Mouse (Mus musculus): Measurements from ENCODE around the gene Hacd1. TPM values are rescaled to one million over a fixed set of nuclear protein-coding genes. Genes with fewer than 3 reads are reported as not detected.

Gene Hacd1
- polyA plus RNA-seq, 1 experiment from 2014 or later = 5.1 TPM

DNA sequence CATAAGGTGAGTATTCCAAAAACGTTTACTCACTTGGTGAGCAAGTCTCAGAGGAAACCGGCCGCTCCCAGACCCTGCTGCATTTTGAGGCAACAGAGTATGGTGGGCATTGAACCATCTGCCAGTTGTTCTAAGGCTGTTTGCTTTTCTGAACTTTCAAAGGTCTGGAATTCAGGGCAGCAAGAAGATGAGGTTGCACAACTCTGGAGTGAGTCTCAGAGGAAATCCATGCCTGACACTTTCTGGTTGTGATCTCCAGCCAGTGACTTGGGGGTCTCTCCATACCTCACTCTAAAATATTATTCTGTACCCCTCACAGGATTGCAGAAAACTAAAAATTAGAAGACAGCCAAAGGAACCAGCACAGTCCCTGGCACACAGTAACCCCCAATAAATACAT, 1.8 kb downstream of the Hacd1 start:
- H3K36me3 ChIP-seq (ENCODE audit: inconsistent target) = no peaks in the 10 kb centered on the region
- 83% methylated on average over 3 of the region's 3 CpGs for WGBS (ENCODE audit: missing documents)
- H3K27ac ChIP-seq = no peak overlapping the region
- no peak overlapping the region for H3K4me3 ChIP-seq (ENCODE audit: inconsistent target)
- no peaks in the 10 kb centered on the region for H3K79me2 ChIP-seq (ENCODE audit: inconsistent target)

DNA sequence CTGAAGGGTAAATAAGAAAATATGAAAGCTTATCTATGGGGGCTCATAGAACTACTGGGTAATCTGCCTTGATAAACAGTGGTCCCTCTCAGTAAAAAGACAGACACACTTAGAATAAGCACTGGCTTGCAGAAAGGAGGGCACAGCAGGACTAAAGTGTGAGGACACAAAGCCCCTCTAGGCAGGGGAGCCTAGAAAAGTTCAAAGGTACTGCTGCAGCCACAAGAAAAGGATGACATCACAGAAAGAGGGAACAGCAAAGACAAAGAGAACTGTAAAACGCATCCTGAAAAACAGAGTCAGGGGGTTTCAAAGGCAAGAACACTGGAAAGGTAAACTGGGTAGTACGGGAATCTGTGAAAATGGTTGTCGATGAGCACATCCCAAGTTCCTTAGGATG, 2.3 kb downstream of the Hacd1 start:
- WGBS (ENCODE audit: missing documents) = 77% methylated on average over 3 of the region's 3 CpGs
- Histone ChIP-seq H3K27ac (no peak overlapping the region), H3K79me2 (ENCODE audit: inconsistent target) (no peaks in the 10 kb centered on the region), H3K4me3 (ENCODE audit: inconsistent target) (no peak overlapping the region), H3K36me3 (ENCODE audit: inconsistent target) (no peaks in the 10 kb centered on the region)

- no peaks in the 10 kb centered on the region for H3K79me2 ChIP-seq (ENCODE audit: inconsistent target)
- no peak overlapping the region for H3K27ac ChIP-seq
- no peak overlapping the region for H3K4me3 ChIP-seq (ENCODE audit: inconsistent target)
- WGBS (ENCODE audit: missing documents) = 89% methylated on average over 5 of the region's 5 CpGs
- H3K36me3 ChIP-seq (ENCODE audit: inconsistent target) = no peaks in the 10 kb centered on the region
Measured at GRCm38 (mm10) chr2:14048808-14049207, 7.1 kb downstream of the Hacd1 start.

DNA sequence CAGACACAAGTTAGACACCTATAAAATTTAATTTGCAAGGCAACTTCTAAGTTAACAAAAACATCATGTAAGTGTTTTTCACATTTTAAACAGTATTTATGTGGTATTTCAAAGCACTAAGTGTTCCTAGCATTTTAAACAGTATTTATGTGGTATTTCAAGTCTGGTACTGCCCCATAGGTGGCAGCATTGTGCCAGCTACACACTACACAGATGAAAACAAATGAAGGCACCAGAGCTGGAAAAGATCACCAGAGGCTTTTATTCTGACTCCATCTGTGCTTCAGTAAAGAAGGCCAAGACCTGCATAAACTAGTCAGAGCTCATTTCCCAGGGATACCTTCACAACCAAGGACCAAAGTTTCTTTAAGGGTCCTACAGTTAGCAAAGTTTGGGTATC, 7.6 kb downstream of the Hacd1 start:
- Histone ChIP-seq H3K4me3 (ENCODE audit: inconsistent target) (no peak overlapping the region), H3K79me2 (ENCODE audit: inconsistent target) (no peaks in the 10 kb centered on the region), H3K27ac (no peak overlapping the region), H3K36me3 (ENCODE audit: inconsistent target) (no peaks in the 10 kb centered on the region)

DNA sequence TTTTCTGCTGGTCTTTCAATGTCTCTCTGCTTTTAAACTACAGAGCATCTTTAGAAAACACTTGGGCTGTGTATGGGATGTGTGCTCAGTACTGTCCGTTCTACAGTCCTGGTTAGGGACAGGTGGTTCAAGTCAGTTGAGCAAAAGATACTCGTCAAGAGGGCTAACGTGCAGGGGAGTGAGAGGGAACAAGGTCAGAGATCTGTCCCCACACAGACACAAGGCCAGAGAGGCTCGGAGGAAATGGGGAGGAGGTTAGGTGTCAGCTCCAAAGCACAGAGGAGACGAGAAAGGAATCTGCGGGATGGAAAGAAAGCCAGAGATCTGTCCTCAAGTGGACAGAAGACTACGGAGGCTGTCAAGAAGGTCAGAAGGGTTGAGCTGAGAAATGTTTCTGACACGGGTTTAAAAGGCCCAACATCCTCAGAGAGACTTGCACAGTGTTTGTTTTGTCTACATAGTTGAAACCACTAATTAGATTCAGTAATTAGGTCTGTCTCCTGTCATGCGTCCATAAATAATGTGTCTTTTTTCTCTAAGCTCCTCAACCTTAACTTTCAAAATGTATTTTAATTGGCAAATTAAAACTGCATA, 12.3 kb downstream of the Hacd1 start:
- no peak overlapping the region for H3K4me3 ChIP-seq (ENCODE audit: inconsistent target)
- WGBS (ENCODE audit: missing documents) = 92% methylated on average over 9 of the region's 9 CpGs
- H3K36me3 ChIP-seq (ENCODE audit: inconsistent target) = no peaks in the 10 kb centered on the region
- no peak overlapping the region for H3K27ac ChIP-seq
- H3K79me2 ChIP-seq (ENCODE audit: inconsistent target) = no peaks in the 10 kb centered on the region

DNA sequence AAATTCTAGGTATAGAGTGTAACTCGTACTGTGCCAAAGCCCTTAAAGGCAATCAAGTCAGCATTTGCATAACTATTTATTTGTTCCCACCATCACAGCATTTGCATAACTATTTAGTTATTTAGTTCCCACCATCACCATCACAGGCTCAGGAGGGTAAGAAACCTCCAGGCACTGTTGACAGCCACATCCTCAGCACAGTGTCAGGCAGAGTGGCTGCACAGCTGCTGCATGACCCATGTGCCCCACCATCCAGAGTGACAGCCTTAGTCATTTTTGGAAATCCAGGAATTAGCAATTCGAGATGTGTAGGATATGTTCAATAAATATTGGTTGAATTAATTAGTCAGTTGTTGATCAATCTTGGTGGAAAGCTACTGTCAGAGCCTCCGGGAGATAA, 12.9 kb downstream of the Hacd1 start:
- no peak overlapping the region for H3K27ac ChIP-seq
- no peak overlapping the region for H3K4me3 ChIP-seq (ENCODE audit: inconsistent target)
- H3K36me3 ChIP-seq (ENCODE audit: inconsistent target) = no peaks in the 10 kb centered on the region
- 96% methylated on average over 3 of the region's 3 CpGs for WGBS (ENCODE audit: missing documents)
- H3K79me2 ChIP-seq (ENCODE audit: inconsistent target) = no peaks in the 10 kb centered on the region

DNA sequence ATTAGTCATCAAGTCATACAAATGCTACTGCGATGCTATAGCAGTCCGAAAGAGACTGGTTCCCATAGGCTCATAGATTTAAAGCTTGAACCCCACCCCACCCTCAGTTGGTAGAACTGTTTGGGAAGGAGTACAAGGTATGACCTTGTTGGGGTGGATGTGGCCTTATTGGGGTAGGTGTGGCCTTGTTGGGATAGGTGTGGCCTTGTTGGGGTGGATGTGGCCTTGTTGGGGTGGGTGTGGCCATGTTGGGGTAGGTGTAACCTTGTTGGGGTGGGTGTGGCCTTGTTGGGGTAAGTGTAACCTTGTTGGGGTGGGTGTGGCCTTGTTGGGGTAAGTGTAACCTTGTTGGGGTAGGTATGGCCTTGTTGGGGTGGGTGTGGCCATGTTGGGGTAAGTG, 14.7 kb downstream of the Hacd1 start:
- Histone ChIP-seq H3K4me3 (ENCODE audit: inconsistent target) (no peak overlapping the region), H3K27ac (no peak overlapping the region), H3K79me2 (ENCODE audit: inconsistent target) (no peaks in the 10 kb centered on the region), H3K36me3 (ENCODE audit: inconsistent target) (no peaks in the 10 kb centered on the region)
- WGBS (ENCODE audit: missing documents) = 91% methylated on average over 2 of the region's 2 CpGs

GRCm38 (mm10) chr2:14019228-14019627, 36.7 kb downstream of the Hacd1 start:
- Histone ChIP-seq H3K27ac (no peak overlapping the region), H3K79me2 (ENCODE audit: inconsistent target) (no peaks in the 10 kb centered on the region), H3K36me3 (ENCODE audit: inconsistent target) (no peaks in the 10 kb centered on the region), H3K4me3 (ENCODE audit: inconsistent target) (no peak overlapping the region)
- WGBS (ENCODE audit: missing documents) = 100% methylated on average over 1 of the region's 1 CpGs

GRCm38 (mm10) chr2:14005121-14005520, 50.8 kb downstream of the Hacd1 start:
- no peaks in the 10 kb centered on the region for H3K36me3 ChIP-seq (ENCODE audit: inconsistent target)
- H3K79me2 ChIP-seq (ENCODE audit: inconsistent target) = no peaks in the 10 kb centered on the region
- no peak overlapping the region for H3K4me3 ChIP-seq (ENCODE audit: inconsistent target)
- H3K27ac ChIP-seq = no peak overlapping the region
- WGBS (ENCODE audit: missing documents) = 100% methylated on average over 1 of the region's 1 CpGs

GRCm38 (mm10) chr2:13960136-13960535, 95.8 kb downstream of the Hacd1 start:
- no peak overlapping the region for H3K27ac ChIP-seq
- WGBS (ENCODE audit: missing documents) = 100% methylated on average over 1 of the region's 1 CpGs
- H3K79me2 ChIP-seq (ENCODE audit: inconsistent target) = no peaks in the 10 kb centered on the region
- no peak overlapping the region for H3K4me3 ChIP-seq (ENCODE audit: inconsistent target)
- H3K36me3 ChIP-seq (ENCODE audit: inconsistent target) = no peaks in the 10 kb centered on the region

- no peak overlapping the region for H3K27ac ChIP-seq
- 67% methylated on average over 2 of the region's 2 CpGs for WGBS (ENCODE audit: missing documents)
- H3K36me3 ChIP-seq (ENCODE audit: inconsistent target) = no peaks in the 10 kb centered on the region
- H3K79me2 ChIP-seq (ENCODE audit: inconsistent target) = no peaks in the 10 kb centered on the region
- no peak overlapping the region for H3K4me3 ChIP-seq (ENCODE audit: inconsistent target)
Measured at GRCm38 (mm10) chr2:13956463-13956862, 99.5 kb downstream of the Hacd1 start.

GRCm38 (mm10) chr2:13938118-13938517, 117.8 kb downstream of the Hacd1 start:
- H3K36me3 ChIP-seq (ENCODE audit: inconsistent target) = no peaks in the 10 kb centered on the region
- 28% methylated on average over 2 of the region's 2 CpGs for WGBS (ENCODE audit: missing documents)
- no peak overlapping the region for H3K4me3 ChIP-seq (ENCODE audit: inconsistent target)
- no peak overlapping the region for H3K27ac ChIP-seq
- no peaks in the 10 kb centered on the region for H3K79me2 ChIP-seq (ENCODE audit: inconsistent target)

DNA sequence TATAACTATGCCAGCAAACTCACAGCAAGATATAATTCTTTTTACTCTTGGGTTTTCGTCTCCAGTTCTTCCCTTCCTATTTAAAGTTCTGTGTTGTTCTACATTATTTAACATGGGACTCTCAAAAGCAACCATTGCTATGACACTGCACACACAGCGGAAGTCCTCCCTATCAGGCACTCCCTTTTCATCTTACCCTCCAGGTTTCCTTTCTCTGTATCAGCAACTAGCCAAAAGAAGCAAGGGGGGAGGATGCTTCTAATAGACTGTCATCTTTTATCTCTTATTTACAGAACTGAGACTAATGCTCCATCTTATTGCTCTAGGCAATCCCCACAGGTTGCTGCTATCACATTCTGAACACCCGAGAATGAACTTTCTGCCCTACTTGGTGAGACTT, 120.6 kb downstream of the Hacd1 start:
- no peak overlapping the region for H3K27ac ChIP-seq
- H3K4me3 ChIP-seq (ENCODE audit: inconsistent target) = no peak overlapping the region
- WGBS (ENCODE audit: missing documents) = 90% methylated on average over 3 of the region's 3 CpGs
- H3K36me3 ChIP-seq (ENCODE audit: inconsistent target) = no peaks in the 10 kb centered on the region
- no peaks in the 10 kb centered on the region for H3K79me2 ChIP-seq (ENCODE audit: inconsistent target)

DNA sequence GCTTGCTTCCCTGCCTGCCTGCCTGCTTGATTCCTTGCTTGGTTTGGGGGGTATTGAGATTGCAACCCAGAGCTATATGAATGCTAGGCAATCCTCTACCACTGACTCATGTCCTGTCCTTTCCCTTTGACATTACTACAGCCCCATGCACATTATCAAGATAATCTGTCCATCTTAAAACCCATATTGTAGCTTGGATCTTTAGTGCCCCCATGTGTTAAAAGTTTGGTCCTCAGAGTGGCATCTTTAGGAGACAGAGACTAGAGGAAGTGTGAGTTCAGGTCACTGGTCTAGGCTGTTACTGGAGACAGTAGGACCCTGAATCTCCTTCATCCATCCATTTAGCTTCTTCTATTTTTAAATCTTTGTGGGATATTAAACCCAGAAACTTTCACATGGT, 123.7 kb downstream of the Hacd1 start:
- H3K27ac ChIP-seq = no peak overlapping the region
- no peak overlapping the region for H3K4me3 ChIP-seq (ENCODE audit: inconsistent target)
- no peaks in the 10 kb centered on the region for H3K79me2 ChIP-seq (ENCODE audit: inconsistent target)
- no peaks in the 10 kb centered on the region for H3K36me3 ChIP-seq (ENCODE audit: inconsistent target)

DNA sequence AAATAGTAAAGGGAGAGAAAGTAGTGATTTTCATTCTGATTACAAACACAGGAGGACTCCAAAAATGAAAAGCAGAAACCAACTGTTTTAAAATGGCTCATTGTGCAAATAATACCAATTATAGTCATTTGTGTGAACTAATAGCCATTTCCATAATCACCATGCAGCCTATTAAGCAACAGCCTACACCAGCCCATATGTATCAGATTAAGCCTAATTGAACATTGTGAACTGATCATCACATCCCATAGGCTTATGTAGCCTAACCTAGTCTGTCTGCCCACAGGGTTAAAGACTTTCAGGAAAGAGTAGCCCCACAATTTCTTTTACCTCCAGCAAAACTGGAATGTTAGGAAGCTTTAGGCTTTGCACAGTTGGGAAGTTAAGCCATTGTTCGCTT, 125.2 kb downstream of the Hacd1 start:
- 75% methylated on average over 1 of the region's 1 CpGs for WGBS (ENCODE audit: missing documents)
- Histone ChIP-seq H3K4me3 (ENCODE audit: inconsistent target) (no peak overlapping the region), H3K27ac (no peak overlapping the region), H3K79me2 (ENCODE audit: inconsistent target) (no peaks in the 10 kb centered on the region), H3K36me3 (ENCODE audit: inconsistent target) (no peaks in the 10 kb centered on the region)

DNA sequence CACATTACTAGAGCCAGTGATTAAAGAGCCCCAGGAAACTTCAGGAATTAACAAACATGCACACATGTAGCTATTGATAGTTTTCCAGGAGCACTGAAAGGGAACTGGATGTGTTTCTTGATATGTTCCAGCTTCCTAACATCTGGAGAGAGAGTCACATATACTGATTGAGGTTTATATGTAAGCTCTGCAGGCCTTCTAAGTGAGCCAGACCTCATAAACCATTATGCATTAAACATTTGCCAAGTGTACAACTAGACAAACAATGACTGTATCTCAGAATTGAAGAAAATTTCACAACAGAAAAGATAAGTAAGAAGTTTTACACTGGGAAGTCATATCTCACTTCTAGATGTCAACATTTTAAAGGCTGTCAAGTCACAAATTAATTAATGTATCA, 167.4 kb downstream of the Hacd1 start:
- no peaks in the 10 kb centered on the region for H3K36me3 ChIP-seq (ENCODE audit: inconsistent target)
- H3K79me2 ChIP-seq (ENCODE audit: inconsistent target) = no peaks in the 10 kb centered on the region
- no peak overlapping the region for H3K4me3 ChIP-seq (ENCODE audit: inconsistent target)
- H3K27ac ChIP-seq = no peak overlapping the region
